In the genomic region with DNA sequence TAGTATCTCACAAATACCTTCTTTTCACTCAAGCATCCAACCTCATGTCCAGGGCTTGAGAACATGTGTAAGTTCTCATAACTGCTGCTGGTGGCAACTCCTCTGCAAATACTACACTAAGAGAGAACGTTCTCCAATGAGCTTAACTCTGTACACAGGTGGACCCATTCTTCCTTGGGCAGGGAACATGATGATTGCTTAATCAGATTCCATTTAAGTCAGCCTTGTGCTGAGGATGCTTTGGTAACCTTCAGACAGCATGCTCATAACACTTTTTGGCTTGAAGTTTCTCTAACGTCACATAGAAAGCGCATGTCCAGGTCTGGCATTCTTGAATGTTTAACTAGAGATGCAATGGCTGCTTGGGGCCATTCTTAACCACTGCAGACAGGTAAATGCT, we compare ENCODE assay signal across 20 mouse cellular contexts.
A peak's percentile ranks its signal among the peaks of the same experiment; 100 is the strongest.
DNase-seq lines count a peak whose midpoint lies in the region; ATAC-seq lines count a peak whose summit lies in the region.
"Had no signal": no experiment of that assay in that cellular context is flagged by ENCODE, and none has a peak within 500 bp of the region (broad histone marks: within the 10 kb centered on the region; RNA-seq: fewer than 3 reads in every experiment).

No protein-coding gene starts in this region.

- no peak overlapping the region for H3K4me2 ChIP-seq in midbrain, embryonic 11.5 days
- H3K4me2 ChIP-seq in midbrain, embryonic 16.5 days (ENCODE audit: low read length) = no peak overlapping the region

- no peaks in the 10 kb centered on the region for H3K9me3 ChIP-seq in midbrain, embryonic 11.5 days (ENCODE audit: control insufficient read depth, low read length)
- H3K9me3 ChIP-seq in midbrain, embryonic 16.5 days (replicated peaks; ENCODE audit: control insufficient read depth, low read length, poor library complexity, severe bottlenecking) = no peaks in the 10 kb centered on the region
- H3K9me3 ChIP-seq: G1E had no signal

- no peaks in the 10 kb centered on the region for H3K36me3 ChIP-seq in midbrain, embryonic 11.5 days (ENCODE audit: control insufficient read depth, insufficient read depth, low read length)
- H3K36me3 ChIP-seq in midbrain, embryonic 16.5 days (ENCODE audit: control insufficient read depth, insufficient read depth, low read length) = no peaks in the 10 kb centered on the region
- H3K36me3 ChIP-seq: G1E had no signal

- 84% methylated on average over 3 of the region's 3 CpGs for WGBS in midbrain, embryonic 11.5 days
- 89% methylated on average over 3 of the region's 3 CpGs for WGBS in midbrain, embryonic 16.5 days

- H3K4me3 ChIP-seq in midbrain, embryonic 11.5 days (ENCODE audit: low read depth, low read length) = no peak overlapping the region
- H3K4me3 ChIP-seq in midbrain, embryonic 16.5 days (ENCODE audit: low read depth, low read length) = no peak overlapping the region

- H3K9ac ChIP-seq in midbrain, embryonic 11.5 days (ENCODE audit: low read length) = no peak overlapping the region
- no peak overlapping the region for H3K9ac ChIP-seq in midbrain, embryonic 16.5 days (ENCODE audit: low read depth, low read length)

- no peak for ATAC-seq in midbrain, embryonic 11.5 days (ENCODE audit: low FRiP score)
- ATAC-seq in midbrain, embryonic 16.5 days = no peak
- ATAC-seq: activated CD4-positive, CD25-positive, alpha-beta regulatory T cell, adult 4 months; CD4-positive, CD25-positive, alpha-beta regulatory T cell, adult 4 months; Patski had no signal

- DNase-seq in midbrain, embryonic 11.5 days (ENCODE audit: low spot score, missing footprints) = peak; percentile 80
- peak; percentile 68 for DNase-seq in induced T-regulatory cell, adult 2 months (ENCODE audit: low read depth)
- DNase-seq in adrenal gland, adult (ENCODE audit: inconsistent age in 2 of 2, low spot score in 1 of 2) = no peak
- DNase-seq: adrenal gland, adult 2 months; adrenal gland, adult 8-10 months; adrenal gland, postnatal 10 days; adrenal gland, postnatal 14 days; adrenal gland, postnatal 25 days; adrenal gland, postnatal 36 days; B cell, adult 2 months; cerebellum, adult 11 months; cerebellum, adult 11-12 months; cerebellum, adult 18-20 months; cerebellum, adult 2 months had no signal

- H3K27ac ChIP-seq in midbrain, embryonic 11.5 days (ENCODE audit: low read depth, low read length) = no peak overlapping the region
- no peak overlapping the region for H3K27ac ChIP-seq in midbrain, embryonic 16.5 days (ENCODE audit: low read length)

- H3K4me1 ChIP-seq in midbrain, embryonic 11.5 days (ENCODE audit: control insufficient read depth, insufficient read depth, low read length) = no peaks in the 10 kb centered on the region
- H3K4me1 ChIP-seq in midbrain, embryonic 16.5 days (ENCODE audit: control insufficient read depth, insufficient read depth, low read length) = no peaks in the 10 kb centered on the region

- H3K27me3 ChIP-seq in midbrain, embryonic 11.5 days (ENCODE audit: control insufficient read depth, insufficient read depth, low read length) = no peaks in the 10 kb centered on the region
- no peaks in the 10 kb centered on the region for H3K27me3 ChIP-seq in midbrain, embryonic 16.5 days (ENCODE audit: control insufficient read depth, insufficient read depth, low read depth, low read length)
- H3K27me3 ChIP-seq: CH12.LX, Patski had no signal

Comparison
In these comparisons a context has a peak if more than half of its experiments do, and no peak if none do; other contexts are left out.
1. DNase-seq: peak in midbrain, embryonic 11.5 days (single experiment) and induced T-regulatory cell, adult 2 months (single experiment); none in adrenal gland, adult (0 of 2).